Mouse (Mus musculus): ENCODE data around the gene Zfp622. TPM values are rescaled to one million over a fixed set of nuclear protein-coding genes. Genes with fewer than 3 reads are reported as not detected.

The Zfp622 gene
- total and polyA plus RNA-seq, 2 experiments from 2014 or later: 33.9 to 35.6 TPM

DNA sequence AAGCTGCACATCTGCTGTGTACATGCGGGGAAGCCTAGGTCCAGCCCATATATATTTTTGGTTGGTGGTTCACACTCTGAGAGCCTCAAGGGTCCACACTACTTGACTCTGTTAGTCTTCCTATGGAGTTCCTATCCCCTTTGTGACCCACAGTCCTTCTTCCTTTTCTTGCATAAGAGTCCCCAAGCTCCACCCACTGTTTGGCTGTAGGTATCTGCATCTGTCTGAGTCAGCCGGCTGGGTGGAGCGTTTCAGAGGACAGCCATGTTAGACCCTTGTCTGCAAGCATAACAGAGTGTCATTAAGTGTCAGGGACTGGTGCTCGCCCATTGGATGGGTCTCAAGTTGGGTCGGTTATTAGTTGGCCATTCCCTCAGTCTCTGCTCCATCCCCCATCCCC lies 33.6 kb upstream of the Zfp622 start:
- Histone ChIP-seq H3K4me3 (ENCODE audit: low read depth, low read length) (no peak overlapping the region), H3K27me3 (ENCODE audit: insufficient read depth, low read length) (no peaks in the 10 kb centered on the region), H3K36me3 (ENCODE audit: insufficient read depth, low read length) (no peaks in the 10 kb centered on the region), H3K27ac (ENCODE audit: low read depth, low read length) (no peak overlapping the region), H3K9ac (replicated peaks; ENCODE audit: low read length, poor library complexity, severe bottlenecking) (no peak overlapping the region), H3K4me1 (ENCODE audit: insufficient read depth, low read length) (no peaks in the 10 kb centered on the region), H3K4me2 (ENCODE audit: low read depth, low read length, poor library complexity, severe bottlenecking) (no peak overlapping the region), H3K9me3 (ENCODE audit: low read length) (no peaks in the 10 kb centered on the region)
- ATAC-seq (ENCODE audit: low FRiP score) (no peak), DNase-seq (ENCODE audit: low spot score) (no peak)
- TF ChIP-seq CTCF (IDR thresholded peaks at IDR 0.05): no peak
- WGBS: 87% methylated on average over 5 of the region's 5 CpGs

DNA sequence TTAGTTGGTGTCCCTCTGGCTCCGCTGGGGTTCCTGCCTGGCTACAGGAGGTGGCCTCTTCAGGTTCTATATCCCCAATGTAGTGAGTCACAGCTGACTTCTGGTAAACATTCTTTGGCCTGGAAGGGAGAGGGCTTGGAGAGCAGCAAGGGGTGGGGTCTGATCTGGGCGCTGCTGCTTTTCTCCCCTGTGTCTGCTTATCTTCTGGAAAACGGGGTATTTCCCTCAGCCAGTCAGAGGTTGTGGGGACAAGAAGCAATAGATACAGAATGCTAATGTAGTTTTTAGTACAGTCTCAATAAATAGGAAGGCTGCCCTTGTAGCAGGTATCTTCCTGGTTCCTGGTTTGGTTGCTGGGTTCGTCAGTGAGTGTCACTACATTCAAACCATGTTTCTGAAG lies 33.1 kb upstream of the Zfp622 start:
- DNase-seq (ENCODE audit: low spot score): no peak

DNA sequence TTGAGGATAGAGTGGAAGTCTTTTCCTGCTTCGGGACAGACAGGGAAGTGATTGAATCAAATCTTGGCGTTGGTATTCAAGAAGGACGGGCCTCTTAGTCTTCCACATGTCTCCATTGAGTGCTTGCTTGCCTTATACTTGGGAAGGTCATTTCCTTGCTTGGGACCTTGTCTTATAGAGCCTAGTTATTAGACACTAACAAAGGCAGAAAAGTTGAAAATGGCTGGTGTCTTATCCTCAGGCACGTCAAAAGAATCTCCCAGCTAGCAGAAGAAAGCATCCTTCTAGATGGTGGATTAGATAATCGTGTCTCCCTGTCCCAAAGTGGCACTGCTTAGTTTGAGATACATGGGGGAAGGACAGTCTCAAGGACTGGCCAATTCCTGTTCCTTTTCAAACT lies 28.2 kb upstream of the Zfp622 start:
- no peak overlapping the region for H3K27ac ChIP-seq (ENCODE audit: low read depth, low read length)
- ATAC-seq (ENCODE audit: low FRiP score): no peak
- no peak for TF ChIP-seq CTCF (IDR thresholded peaks at IDR 0.05)
- no peaks in the 10 kb centered on the region for H3K36me3 ChIP-seq (ENCODE audit: insufficient read depth, low read length)
- H3K27me3 ChIP-seq (ENCODE audit: insufficient read depth, low read length): no peaks in the 10 kb centered on the region
- 74% methylated on average over 5 of the region's 5 CpGs for WGBS
- no peak overlapping the region for H3K9ac ChIP-seq (replicated peaks; ENCODE audit: low read length, poor library complexity, severe bottlenecking)
- no peaks in the 10 kb centered on the region for H3K9me3 ChIP-seq (ENCODE audit: low read length)
- no peak overlapping the region for H3K4me3 ChIP-seq (ENCODE audit: low read depth, low read length)
- DNase-seq (ENCODE audit: low spot score): no peak
- H3K4me1 ChIP-seq (ENCODE audit: insufficient read depth, low read length): peaks cover 6% of the 10 kb centered on the region; the same call in 1 of the 2 replicates
- H3K4me2 ChIP-seq (ENCODE audit: low read depth, low read length, poor library complexity, severe bottlenecking): no peak overlapping the region

More for the DNA sequence above, 33.1 kb upstream of the Zfp622 start:
- Histone ChIP-seq H3K4me2 (ENCODE audit: low read depth, low read length, poor library complexity, severe bottlenecking) (no peak overlapping the region), H3K9me3 (ENCODE audit: low read length) (no peaks in the 10 kb centered on the region), H3K27me3 (ENCODE audit: insufficient read depth, low read length) (no peaks in the 10 kb centered on the region), H3K27ac (ENCODE audit: low read depth, low read length) (no peak overlapping the region), H3K36me3 (ENCODE audit: insufficient read depth, low read length) (no peaks in the 10 kb centered on the region), H3K4me1 (ENCODE audit: insufficient read depth, low read length) (no peaks in the 10 kb centered on the region), H3K4me3 (ENCODE audit: low read depth, low read length) (no peak overlapping the region), H3K9ac (replicated peaks; ENCODE audit: low read length, poor library complexity, severe bottlenecking) (no peak overlapping the region)
- ATAC-seq (ENCODE audit: low FRiP score): no peak
- WGBS: 86% methylated on average over 4 of the region's 4 CpGs
- TF ChIP-seq CTCF (IDR thresholded peaks at IDR 0.05): no peak

DNA sequence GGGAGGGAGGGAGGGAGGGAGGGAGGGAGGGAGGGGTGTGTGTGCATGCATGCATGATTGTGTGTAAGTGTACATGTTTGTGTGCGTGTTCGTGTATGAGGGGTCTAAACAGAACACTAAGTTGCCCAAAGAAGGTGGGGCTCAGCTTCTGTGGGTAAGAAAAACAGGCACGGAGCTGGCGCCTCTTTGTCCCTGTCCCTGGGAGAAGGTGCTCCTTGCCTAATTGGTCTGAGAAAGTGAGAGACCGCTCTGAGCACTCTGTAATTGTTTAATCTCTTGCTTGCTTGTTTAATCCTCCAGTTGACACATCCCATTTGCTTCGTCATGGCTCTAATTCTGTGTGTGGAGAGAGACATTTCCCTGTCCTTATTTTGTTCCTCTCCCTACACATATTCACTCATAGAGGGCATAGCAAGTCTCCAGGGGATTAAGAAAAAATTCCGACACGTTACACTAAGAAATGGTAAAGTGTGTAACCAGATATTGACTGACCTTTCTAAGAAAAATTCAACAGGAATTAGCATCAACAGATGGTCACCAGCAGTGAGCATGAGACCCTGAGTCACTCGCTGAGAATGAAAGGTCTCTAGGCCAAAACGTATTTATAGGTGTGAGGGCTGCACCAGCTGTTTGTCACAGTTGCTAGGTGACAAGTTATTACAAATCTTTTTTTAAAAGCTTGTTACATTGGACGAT lies 27.6 kb upstream of the Zfp622 start:
- no peaks in the 10 kb centered on the region for H3K36me3 ChIP-seq (ENCODE audit: insufficient read depth, low read length)
- H3K4me3 ChIP-seq (ENCODE audit: low read depth, low read length): no peak overlapping the region
- peak; percentile 18 for DNase-seq (ENCODE audit: low spot score)
- H3K27me3 ChIP-seq (ENCODE audit: insufficient read depth, low read length): no peaks in the 10 kb centered on the region
- H3K9ac ChIP-seq (replicated peaks; ENCODE audit: low read length, poor library complexity, severe bottlenecking): no peak overlapping the region
- ATAC-seq (ENCODE audit: low FRiP score): no peak
- WGBS: 36% methylated on average over 11 of the region's 11 CpGs
- no peaks in the 10 kb centered on the region for H3K9me3 ChIP-seq (ENCODE audit: low read length)
- H3K4me1 ChIP-seq (ENCODE audit: insufficient read depth, low read length): peaks cover 6% of the 10 kb centered on the region; the same call in 1 of the 2 replicates
- no peak overlapping the region for H3K4me2 ChIP-seq (ENCODE audit: low read depth, low read length, poor library complexity, severe bottlenecking)
- no peak overlapping the region for H3K27ac ChIP-seq (ENCODE audit: low read depth, low read length)
- TF ChIP-seq CTCF (IDR thresholded peaks at IDR 0.05): no peak

DNA sequence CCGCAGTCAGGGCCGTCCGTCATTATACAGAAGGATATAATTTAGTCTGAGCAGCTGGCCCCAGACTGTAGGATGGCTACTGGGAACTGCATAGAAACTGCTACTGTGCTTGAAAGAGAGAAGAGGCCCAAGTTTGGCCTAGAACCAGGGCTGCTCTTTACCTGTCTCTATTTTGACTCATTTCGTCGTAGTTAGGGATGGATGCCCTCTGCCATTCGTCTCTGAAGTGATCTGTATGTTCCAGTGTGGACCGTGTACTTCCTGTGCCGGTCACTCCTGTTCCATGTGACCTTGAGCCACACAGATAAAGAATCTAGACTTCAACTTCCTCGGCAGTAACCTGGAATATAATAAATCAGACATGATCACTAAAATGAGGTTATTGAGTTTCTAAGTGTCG lies 26.5 kb upstream of the Zfp622 start:
- no peaks in the 10 kb centered on the region for H3K27me3 ChIP-seq (ENCODE audit: insufficient read depth, low read length)
- H3K4me2 ChIP-seq (ENCODE audit: low read depth, low read length, poor library complexity, severe bottlenecking): no peak overlapping the region
- H3K9ac ChIP-seq (replicated peaks; ENCODE audit: low read length, poor library complexity, severe bottlenecking): no peak overlapping the region
- WGBS: 88% methylated on average over 10 of the region's 10 CpGs
- no peaks in the 10 kb centered on the region for H3K36me3 ChIP-seq (ENCODE audit: insufficient read depth, low read length)
- H3K4me3 ChIP-seq (ENCODE audit: low read depth, low read length): no peak overlapping the region
- H3K27ac ChIP-seq (ENCODE audit: low read depth, low read length): no peak overlapping the region; the same call in 1 of the 2 replicates
- DNase-seq (ENCODE audit: low spot score): no peak
- peaks cover 6% of the 10 kb centered on the region; the same call in 1 of the 2 replicates for H3K4me1 ChIP-seq (ENCODE audit: insufficient read depth, low read length)
- no peaks in the 10 kb centered on the region for H3K9me3 ChIP-seq (ENCODE audit: low read length)
- ATAC-seq (ENCODE audit: low FRiP score): no peak
- no peak for TF ChIP-seq CTCF (IDR thresholded peaks at IDR 0.05)

DNA sequence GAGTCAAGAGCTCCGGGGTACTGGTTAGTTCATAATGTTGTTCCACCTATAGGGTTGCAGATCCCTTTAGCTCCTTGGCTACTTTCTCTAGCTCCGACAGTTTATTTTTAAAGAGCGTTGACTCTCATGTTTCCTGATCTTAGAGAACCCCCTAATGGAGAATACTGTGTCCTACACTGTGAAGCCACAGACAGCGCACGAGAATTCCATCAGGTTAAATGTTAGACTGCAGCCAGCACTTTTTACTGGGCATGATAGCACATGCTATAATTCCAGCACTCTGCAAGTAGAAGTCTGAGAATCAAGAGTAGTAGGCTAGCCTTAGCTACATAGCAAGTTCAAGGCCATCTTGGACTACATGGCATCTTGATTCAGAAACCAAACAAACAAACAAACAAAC lies 24.8 kb upstream of the Zfp622 start:
- peak; percentile 87 for TF ChIP-seq CTCF (IDR thresholded peaks at IDR 0.05)
- Histone ChIP-seq H3K9me3 (ENCODE audit: low read length) (no peaks in the 10 kb centered on the region), H3K27ac (ENCODE audit: low read depth, low read length) (no peak overlapping the region), H3K4me2 (ENCODE audit: low read depth, low read length, poor library complexity, severe bottlenecking) (no peak overlapping the region), H3K4me1 (ENCODE audit: insufficient read depth, low read length) (peaks cover 6% of the 10 kb centered on the region; the same call in 1 of the 2 replicates), H3K4me3 (ENCODE audit: low read depth, low read length) (no peak overlapping the region), H3K36me3 (ENCODE audit: insufficient read depth, low read length) (no peaks in the 10 kb centered on the region), H3K27me3 (ENCODE audit: insufficient read depth, low read length) (no peaks in the 10 kb centered on the region), H3K9ac (replicated peaks; ENCODE audit: low read length, poor library complexity, severe bottlenecking) (no peak overlapping the region)
- ATAC-seq (ENCODE audit: low FRiP score) (peak; percentile 84), DNase-seq (ENCODE audit: low spot score) (peak; percentile 87)
- WGBS: 24% methylated on average over 5 of the region's 5 CpGs

All from midbrain, postnatal 0 days (tissue).